Mouse (Mus musculus): ENCODE measurements at regions not wholly inside any gene's neighbourhood (a gene's known extent, or its start where the extent isn't known, plus 50 kb on each side); places are given as distances from the start of the nearest gene placed in this dataset.

- no peak for TF ChIP-seq ZC3H11A (IDR thresholded peaks at IDR 0.05; ENCODE audit: borderline replicate concordance, low read depth, low read length)
- TF ChIP-seq MAFK (IDR thresholded peaks at IDR 0.05; ENCODE audit: insufficient read depth, low read depth, low read length): no peak
- no peak for TF ChIP-seq ZNF384 (IDR thresholded peaks at IDR 0.05; ENCODE audit: low read depth, low read length)
Measured at GRCm38 (mm10) chr3:119996258-119996988, 212.2 kb upstream of the Ptbp2 start.
